Mouse (Mus musculus): Measurements from ENCODE around the gene Notch2.

Notch2 gene

DNA sequence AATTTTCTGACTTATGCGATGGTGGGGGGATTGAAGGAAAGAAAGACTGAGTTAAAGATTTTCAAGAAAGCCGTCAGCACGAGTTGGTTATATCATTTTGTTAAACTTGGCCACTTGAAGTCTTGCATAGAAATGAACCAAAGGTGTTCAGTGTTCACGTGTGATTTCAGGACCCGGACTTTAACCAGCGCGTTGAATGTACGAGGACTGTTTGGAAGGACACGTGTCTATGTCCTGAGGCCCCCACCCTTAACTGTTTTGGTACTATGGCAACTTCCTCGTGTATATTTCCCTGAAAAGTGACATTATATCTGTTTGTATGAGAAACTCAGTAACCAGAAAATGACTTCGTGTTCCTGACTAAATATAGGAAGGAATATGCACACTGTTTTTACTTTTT is 136.6 kb downstream of the Notch2 start:
- no peak for DNase-seq (ENCODE audit: low spot score in 2 of 2)

DNA sequence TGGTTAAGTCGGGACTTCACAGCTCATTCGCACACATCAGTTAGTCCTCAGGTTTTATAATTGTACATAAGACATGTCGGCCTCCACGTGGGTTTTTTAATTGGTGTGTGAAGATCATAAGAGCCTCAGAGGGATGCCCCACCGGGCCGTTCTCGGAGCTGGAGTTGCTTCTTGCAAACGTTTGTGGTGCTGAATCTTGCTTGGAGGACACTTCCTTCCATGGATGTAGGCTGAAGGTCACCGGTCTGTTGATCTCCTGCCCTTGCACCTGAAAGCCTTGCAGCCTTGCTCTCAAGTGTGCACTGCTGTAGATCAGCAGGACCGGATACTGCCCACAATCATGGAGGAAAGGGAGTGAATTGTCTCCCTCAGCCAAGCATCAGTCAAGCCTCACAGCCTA is 137.7 kb downstream of the Notch2 start:
- no peak for DNase-seq (ENCODE audit: low spot score in 2 of 2)

DNA sequence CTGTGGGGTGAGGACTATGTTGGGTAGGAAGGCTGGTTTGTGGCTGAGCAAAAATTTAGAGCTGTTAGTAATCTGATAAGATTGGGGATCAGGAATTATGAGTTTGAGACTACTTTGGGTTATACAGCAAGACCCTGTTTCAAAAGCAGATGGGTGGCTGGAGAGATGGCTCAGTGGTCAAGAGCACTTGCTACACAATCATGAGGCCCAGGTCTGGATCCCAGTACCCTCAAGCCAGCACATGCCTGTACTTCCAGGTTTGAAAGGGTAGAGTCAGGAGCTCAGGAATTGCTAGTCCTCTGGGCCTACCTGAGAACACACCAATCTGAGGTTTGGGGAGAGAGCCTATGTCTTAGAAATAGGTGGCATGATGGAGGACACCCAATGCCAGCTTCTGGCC is 140.1 kb downstream of the Notch2 start:
- no peak for DNase-seq (ENCODE audit: low spot score in 2 of 2)

DNA sequence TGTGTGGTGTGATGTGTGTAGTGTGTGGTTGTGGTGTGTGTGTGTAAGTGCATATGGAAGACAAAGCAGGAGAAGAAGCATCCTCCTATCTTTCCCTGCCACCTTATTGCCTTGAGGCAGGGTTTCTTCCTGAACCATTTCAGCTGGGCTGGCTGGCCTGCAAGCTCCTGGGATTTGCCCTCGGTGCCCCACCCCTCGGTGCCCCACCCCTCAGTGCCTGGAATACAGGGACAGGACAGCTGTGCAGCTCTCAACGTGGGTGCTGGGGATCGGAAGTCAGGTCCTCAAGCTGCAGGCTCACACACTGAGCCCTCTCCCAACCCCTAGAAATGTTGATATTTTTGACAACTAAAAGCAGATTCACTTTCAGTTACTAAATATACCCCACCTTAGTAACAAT is 142.8 kb downstream of the Notch2 start:
- DNase-seq (ENCODE audit: low spot score in 2 of 2) = no peak

DNA sequence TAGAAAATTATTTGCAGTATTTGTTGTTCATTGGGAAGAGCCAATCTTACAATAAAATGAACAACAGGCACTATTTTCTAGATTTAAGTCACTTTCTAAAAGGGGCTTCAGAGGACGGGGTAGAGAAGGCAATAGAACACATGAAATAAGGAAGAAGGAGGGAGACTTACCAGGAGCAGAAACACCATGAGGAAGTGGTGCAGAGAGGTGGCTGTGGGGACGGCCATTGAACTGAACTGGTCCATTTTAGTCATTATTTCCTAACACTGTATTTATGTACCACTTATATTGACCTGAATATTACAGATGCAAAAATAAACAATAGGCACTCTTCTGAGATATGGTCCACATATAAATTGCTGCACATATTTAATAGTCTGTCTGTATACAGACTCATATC is 143.7 kb downstream of the Notch2 start:
- no peak for DNase-seq (ENCODE audit: low spot score in 2 of 2)

DNA sequence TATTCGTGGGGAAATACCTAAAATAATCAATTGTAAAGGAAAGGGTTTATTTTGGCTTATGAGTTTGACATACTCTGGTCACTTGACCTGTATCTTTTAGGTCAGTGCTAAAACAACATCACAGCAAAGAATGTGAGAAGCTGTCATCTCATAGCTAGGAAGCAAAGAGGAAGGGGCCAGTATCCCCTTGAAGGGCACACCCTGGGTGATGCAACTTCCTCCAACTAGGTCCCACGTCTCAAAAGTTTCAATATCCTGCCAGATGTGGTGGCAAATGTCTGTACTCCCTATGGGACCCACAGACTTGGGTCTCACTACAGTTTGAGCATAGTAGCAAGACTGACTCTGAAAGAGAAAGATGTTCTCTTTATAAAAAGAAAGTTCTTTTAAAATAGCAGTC is 144.3 kb downstream of the Notch2 start:
- no peak for DNase-seq (ENCODE audit: low spot score in 2 of 2)

DNA sequence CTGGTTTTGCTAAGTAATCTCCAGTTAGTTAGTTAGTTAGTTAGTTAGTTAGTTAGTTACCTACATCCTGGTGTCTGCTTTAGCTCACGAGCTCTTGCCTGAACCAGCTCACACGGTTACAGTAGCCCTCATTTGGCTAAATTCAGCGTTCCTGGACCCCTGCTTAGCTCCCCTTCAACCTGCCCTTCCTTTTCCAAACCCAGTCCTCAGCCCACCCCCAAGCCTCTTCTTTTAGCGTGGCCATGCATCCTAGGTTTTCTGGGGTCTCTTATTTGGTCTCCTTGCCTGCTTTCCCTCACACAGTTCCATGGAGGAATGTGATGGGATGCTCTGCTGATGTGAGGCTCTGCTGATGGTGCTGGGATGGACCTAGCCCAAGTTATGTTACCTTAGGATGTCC is 145.3 kb downstream of the Notch2 start:
- no peak for DNase-seq (ENCODE audit: low spot score in 2 of 2)

DNA sequence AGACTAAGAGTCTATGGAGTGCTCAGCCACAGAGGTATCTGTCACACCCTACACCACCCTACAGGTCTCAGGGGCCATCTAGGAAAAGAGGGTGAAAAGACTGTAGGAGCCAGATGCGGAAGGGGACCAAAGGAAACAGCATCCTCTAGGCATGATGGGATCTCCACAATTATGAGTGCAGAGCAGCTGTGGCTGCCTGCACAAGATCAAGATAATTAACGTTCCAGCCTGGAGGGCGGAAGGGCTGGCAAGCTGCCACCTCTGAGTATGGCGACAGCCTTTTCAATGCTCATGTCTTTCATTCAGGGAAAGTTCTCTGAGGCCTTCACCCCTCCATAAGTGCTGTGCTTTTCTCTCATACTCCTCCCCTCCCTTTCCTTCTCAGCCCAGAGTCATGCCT is 146.0 kb downstream of the Notch2 start:
- DNase-seq (ENCODE audit: low spot score in 2 of 2) = no peak

DNA sequence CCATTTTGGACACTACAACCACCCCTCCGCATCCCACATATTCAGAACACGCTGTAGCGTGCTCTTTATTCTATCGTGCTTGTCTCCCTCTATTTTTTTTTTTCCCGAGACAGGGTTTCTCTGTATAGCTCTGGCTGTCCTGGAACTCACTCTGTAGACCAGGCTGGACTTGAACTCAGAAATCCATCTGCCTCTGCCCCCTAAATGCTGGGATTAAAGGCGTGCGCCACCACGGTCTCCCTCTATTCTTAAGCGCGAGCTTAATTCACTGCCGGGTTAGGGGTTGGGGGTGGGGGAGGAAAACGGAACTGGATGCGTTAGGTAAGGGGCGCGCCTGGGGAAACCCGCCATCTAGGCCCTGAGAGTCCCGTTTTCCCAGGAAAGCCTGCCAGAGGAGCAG is 147.0 kb downstream of the Notch2 start, which contains the start of gene Adam30:
Gene Adam30, plus strand, starts transcription at position 301 of the 400 bp plus-strand sequence.
- no peak for DNase-seq (ENCODE audit: low spot score in 2 of 2)

DNA sequence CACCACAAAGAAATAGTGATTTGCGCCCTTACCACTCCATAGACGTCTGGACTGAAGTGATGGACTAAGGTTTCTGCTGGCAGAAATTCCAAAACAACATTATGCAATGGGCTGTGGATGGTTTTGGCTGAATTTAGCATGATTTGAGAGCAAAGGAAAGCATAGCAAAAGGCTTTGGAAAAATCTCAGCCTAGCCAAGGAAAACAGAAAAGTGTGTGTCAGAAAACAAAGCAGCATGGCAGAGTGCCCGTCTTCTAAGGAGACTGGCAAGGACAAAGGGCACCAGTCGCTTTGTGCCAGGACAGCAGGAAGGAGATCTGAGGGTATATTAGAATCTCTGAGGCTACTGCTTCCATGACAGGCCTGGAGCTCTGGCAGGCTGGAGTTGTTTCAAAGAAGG is 165.0 kb downstream of the Notch2 start:
- peak; percentile 7 to 13 for DNase-seq (ENCODE audit: low spot score in 2 of 2)

DNA sequence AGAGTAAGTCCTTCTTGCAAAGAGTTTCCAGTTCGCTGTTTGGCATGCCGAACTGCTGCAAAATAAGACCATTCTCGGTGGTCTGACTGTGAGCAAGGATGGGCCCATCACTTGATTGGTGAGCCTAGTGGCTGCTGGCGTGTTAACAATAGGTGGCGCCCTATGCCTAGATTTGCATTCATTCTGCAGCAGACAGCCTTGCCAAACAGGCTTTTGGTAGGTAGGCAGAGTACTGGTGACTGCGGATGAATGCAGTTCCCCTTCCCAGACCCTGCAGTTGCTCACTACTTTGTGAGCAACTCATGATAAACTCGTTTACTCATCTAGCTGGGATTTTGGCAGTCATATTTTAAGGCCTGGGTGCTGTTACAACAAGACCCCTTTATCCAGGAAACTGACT is 167.5 kb downstream of the Notch2 start:
- DNase-seq (ENCODE audit: low spot score in 2 of 2) = peak; percentile 15 to 19

DNA sequence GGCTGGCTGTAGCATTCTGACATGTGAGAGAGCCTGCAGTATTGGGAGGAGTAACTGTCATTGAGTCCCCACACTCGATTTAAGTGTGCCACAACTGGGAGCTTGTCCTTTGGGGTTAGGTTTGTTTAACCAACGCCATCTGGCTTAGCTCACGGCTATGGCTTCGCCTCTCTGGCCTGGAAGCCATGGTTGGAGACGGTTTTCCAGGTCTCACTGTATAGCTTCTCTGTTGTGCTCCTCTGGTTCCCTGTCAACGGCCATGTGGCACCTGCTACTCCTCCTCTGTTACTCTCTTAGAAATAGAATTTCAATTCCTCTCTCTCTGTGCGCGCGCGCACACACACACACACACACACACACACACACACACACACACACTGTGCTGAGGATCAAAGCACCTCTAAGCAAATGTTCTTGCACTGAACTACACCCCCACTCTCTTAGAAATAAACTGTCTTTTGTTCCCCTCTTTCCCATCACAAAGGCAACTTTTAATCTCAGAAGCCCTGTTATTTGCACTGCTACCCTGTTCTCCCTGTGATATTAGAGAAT is 171.9 kb downstream of the Notch2 start:
- no peak for DNase-seq (ENCODE audit: low spot score in 2 of 2)

DNA sequence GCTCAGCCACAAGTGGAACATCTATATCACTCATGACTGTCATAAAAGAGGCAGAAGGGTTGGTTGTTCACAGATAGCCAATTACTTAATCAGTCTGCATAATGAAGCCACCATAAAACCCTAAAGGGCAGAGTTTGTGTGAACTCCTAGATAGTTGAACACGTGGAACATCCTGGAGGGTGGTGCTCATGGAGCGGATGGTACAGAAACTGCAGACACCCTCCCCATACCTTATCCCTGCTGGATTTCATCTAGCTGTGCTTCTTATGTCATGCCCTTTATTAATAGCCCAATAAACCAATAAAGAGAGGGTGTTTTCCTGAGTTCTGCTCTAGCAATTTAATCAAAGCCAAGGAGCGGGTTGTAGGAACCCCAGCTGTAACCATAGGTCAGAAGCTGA is 174.4 kb downstream of the Notch2 start:
- no peak for DNase-seq (ENCODE audit: low spot score in 2 of 2)

DNA sequence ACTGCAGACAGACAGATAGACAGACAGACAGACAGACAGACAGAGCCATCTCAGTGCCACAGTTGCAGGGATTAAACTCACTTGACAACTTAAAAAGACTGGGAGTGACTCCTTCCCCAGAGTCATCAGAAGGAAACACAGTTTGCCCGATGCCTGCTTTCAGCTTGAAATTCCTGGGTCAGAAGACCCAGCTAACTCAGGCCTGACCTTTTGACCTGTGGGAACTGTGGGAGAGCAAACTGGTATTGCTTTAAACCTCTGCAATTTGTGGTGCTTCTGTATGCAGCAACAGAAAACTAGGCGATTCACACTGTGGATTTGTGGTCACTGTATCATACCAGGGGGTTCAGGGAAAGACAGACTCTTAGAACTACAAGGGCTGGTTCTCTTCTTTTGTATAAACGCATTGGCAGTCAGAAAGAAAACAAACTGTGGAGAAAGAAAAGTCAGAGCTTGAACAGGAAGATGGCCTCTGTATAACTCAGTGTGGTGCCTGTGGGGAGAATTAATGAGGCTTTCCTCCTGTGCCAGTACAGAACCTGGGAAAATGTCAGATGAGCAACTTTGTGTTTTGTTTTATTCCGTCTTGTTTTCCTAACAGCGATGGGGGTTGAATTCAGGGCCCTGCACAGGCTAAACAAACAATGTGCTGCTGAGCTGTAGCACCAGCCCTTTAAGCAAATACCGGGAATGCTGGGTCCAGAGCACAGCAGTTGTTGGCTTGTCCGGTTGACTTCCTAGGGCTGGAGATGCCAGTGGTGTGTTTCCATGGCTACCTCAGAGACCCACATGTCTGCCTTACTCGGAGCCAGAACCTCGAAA is 184.6 kb downstream of the Notch2 start:
- no peak for DNase-seq (ENCODE audit: low spot score in 2 of 2)

DNA sequence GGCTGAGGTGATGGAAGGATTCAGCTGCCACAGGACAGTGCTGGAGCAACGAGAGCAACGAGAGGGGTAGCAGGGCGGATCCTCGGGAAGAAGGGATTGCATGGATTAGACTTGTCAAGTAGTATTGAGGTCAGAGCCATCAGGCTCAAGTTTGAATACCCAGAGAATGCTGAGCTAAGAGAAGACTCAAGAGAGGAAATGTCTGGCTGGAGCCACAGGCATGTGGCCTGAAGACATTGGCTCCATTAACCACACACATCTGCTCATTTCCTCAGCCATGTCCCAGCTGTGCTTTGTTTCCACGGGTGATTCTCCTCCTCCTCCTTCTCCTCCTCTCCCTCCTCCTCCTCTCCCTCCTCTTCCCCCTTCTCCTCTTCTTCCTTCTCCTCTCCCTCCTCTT is 186.4 kb downstream of the Notch2 start:
- no peak for DNase-seq (ENCODE audit: low spot score in 2 of 2)

All from frontal cortex, postnatal 25 days (tissue).